Mouse (Mus musculus): Measurements from ENCODE around the gene Sag. TPM values are rescaled to one million over a fixed set of nuclear protein-coding genes. Genes with fewer than 3 reads are reported as not detected.

Sag gene
- polyA plus RNA-seq, 1 experiment = not detected

DNA sequence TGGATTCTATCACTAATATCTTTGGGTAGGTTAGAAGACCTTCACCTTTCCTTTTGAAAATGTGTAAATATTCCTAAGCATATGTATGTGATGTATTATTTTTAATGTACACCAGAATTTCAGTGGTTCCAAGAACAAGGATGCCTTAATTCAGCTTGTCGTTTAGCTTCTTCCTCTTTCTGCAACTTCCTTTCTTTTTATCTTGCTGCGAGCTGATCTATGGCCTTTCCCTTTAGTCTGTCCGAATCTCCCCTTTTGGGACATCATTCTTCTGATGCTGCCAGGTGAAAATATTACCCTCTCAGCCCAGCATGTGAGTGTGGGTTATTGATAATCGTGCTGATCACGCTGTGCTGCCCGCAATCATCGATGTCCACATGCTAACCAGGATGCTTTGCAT lies 28.6 kb upstream of the Sag start:
- Histone ChIP-seq H3K4me3 (replicated peaks) (no peak overlapping the region), H3K27me3 (ENCODE audit: control insufficient read depth) (no peaks in the 10 kb centered on the region), H3K9me3 (ENCODE audit: control insufficient read depth, low read length) (peaks cover 3% of the 10 kb centered on the region), H3K4me1 (ENCODE audit: control insufficient read depth) (peaks cover 13% of the 10 kb centered on the region), H3K36me3 (ENCODE audit: control insufficient read depth) (peaks cover 100% of the 10 kb centered on the region)
- no peak for TF ChIP-seq TAL1 (IDR thresholded peaks at IDR 0.05; ENCODE audit: low read length)

DNA sequence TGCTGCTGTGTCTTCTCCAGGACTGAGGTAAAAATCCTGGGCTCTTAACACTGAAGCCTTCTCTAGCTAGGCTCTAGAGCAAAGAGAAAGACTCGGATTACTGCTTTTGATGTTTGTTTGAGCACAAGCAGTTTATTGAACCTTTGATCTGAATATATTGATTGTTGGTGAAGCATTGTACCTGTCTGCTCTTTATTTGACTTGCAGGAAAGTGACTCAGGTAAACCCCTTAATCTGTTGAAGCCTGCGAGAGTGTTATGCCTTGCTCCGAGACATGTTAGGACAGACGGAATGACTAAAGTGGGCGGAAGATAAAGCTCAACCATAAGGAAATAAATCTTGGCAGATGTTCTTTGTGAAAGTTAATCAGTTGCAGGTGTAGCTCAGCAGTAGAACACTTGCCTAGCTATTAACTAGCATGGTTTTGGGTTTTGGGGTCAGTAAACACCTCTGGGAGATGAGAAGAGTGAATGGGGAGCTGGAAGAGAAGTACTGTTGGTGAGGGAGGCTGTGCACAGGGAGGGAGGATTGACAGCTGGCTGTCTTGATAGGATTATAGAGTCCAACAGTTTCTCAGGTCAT lies 24.2 kb upstream of the Sag start:
- no peaks in the 10 kb centered on the region for H3K27me3 ChIP-seq (ENCODE audit: control insufficient read depth)
- peaks cover 99% of the 10 kb centered on the region for H3K36me3 ChIP-seq (ENCODE audit: control insufficient read depth)
- no peak for TF ChIP-seq GATA1 (IDR thresholded peaks at IDR 0.05; ENCODE audit: low read length)
- TF ChIP-seq TAL1 (IDR thresholded peaks at IDR 0.05; ENCODE audit: low read length) = no peak
- no peaks in the 10 kb centered on the region for H3K4me1 ChIP-seq (ENCODE audit: control insufficient read depth)
- H3K9me3 ChIP-seq (ENCODE audit: control insufficient read depth, low read length) = no peaks in the 10 kb centered on the region
- no peak overlapping the region for H3K4me3 ChIP-seq (replicated peaks)

DNA sequence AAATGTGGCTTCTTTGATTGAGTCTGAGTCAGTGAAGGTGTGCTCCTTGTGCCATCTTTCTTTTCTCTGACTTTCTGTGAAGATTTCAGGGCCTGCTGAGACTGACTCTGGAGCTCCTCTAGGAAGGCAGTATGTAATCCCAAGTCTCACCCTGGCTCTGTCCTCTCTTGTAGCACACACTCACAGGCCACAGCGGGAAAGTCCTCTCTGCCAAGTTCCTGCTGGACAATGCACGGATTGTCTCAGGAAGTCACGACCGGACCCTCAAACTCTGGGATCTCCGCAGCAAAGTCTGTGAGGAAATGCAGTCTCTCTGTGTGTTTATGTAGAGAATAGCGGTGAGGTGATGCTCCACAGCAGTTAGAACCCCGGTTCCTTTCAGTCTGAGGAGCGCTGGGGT lies 17.8 kb upstream of the Sag start:
- TF ChIP-seq TAL1 (IDR thresholded peaks at IDR 0.05; ENCODE audit: low read length) = no peak
- TF ChIP-seq GATA1 (IDR thresholded peaks at IDR 0.05; ENCODE audit: low read length) = no peak
- Histone ChIP-seq H3K4me1 (ENCODE audit: control insufficient read depth) (no peaks in the 10 kb centered on the region), H3K36me3 (ENCODE audit: control insufficient read depth) (peaks cover 88% of the 10 kb centered on the region), H3K4me3 (replicated peaks) (no peak overlapping the region), H3K27me3 (ENCODE audit: control insufficient read depth) (no peaks in the 10 kb centered on the region), H3K9me3 (ENCODE audit: control insufficient read depth, low read length) (no peaks in the 10 kb centered on the region)

DNA sequence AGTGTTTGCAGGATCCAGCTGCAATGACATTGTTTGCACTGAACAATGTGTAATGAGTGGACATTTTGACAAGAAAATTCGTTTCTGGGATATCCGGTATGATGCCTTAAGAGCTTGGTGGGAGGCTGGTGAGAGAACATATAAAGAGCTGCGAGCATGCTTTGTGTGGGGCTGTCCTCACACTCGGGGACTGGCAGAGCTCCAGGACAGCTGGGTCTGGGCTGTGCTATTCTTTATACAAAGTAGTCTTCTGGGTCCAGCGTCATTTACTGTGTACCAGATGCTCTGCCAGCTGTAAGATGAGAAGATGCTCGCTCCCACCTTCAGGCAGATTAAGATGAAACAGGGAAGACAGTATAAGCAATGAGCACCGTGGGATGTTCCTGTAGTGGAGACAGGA lies 17.2 kb upstream of the Sag start:
- H3K4me3 ChIP-seq (replicated peaks) = no peak overlapping the region
- H3K36me3 ChIP-seq (ENCODE audit: control insufficient read depth) = peaks cover 88% of the 10 kb centered on the region
- H3K9me3 ChIP-seq (ENCODE audit: control insufficient read depth, low read length) = no peaks in the 10 kb centered on the region
- no peak for TF ChIP-seq GATA1 (IDR thresholded peaks at IDR 0.05; ENCODE audit: low read length)
- TF ChIP-seq TAL1 (IDR thresholded peaks at IDR 0.05; ENCODE audit: low read length) = no peak
- no peaks in the 10 kb centered on the region for H3K27me3 ChIP-seq (ENCODE audit: control insufficient read depth)
- no peaks in the 10 kb centered on the region for H3K4me1 ChIP-seq (ENCODE audit: control insufficient read depth)

DNA sequence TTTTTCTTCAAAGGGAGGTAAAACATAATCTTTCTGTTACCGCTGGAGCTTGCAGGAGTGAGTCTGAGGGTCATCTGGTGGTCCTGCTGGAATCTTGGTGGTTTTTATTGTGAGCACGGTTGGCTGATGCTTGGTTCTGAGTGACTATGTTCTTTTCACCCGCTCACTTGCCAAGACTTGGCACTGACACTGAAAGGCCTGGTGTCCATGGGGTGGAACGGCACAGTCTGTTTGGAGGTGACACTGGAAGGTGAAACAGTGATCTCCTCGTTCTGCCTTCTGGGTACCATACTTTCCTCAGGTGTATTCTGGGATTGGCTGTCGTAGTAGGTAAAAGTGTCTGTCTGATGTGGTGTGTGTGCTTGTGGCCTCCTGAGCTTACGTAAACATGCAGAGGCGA lies 13.8 kb upstream of the Sag start:
- TF ChIP-seq TAL1 (IDR thresholded peaks at IDR 0.05; ENCODE audit: low read length) (no peak), GATA1 (IDR thresholded peaks at IDR 0.05; ENCODE audit: low read length) (no peak)
- Histone ChIP-seq H3K27me3 (ENCODE audit: control insufficient read depth) (no peaks in the 10 kb centered on the region), H3K4me1 (ENCODE audit: control insufficient read depth) (no peaks in the 10 kb centered on the region), H3K9me3 (ENCODE audit: control insufficient read depth, low read length) (no peaks in the 10 kb centered on the region), H3K36me3 (ENCODE audit: control insufficient read depth) (peaks cover 88% of the 10 kb centered on the region), H3K4me3 (replicated peaks) (no peak overlapping the region)

DNA sequence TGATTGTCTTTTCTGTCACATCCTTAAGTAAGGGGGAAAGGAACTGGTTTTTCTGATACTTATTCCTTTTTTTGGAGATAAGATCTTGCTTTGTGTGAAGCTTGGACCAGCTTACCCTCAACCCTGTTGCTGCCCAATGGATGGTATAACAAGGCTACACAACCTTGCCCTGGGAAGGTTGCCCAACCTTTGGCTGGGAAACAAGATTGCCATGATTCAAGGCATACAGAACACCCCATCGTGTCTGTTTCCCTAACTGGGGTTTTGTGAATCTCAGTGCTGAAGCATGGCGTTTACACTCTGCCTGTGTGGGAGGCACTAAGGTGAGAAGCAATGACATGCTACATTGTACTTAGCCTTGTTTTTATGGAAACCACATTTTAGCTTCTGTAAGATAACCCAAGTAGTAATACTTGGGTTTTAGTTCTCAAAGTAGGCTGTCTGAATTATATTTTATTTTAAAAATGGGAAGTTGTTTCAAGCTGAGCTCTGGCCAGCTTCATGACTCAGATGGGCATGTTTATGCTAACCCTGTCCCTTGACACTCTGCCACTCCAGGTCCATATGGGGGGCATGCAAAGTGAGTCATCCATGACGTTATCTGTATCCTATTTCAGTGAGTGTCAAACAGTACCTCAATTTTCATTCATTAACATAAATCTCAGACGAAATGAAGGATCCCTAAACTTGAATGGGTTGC lies 10.9 kb upstream of the Sag start:
- Histone ChIP-seq H3K4me3 (replicated peaks) (no peak overlapping the region), H3K4me1 (ENCODE audit: control insufficient read depth) (no peaks in the 10 kb centered on the region), H3K27me3 (ENCODE audit: control insufficient read depth) (no peaks in the 10 kb centered on the region), H3K36me3 (ENCODE audit: control insufficient read depth) (peaks cover 69% of the 10 kb centered on the region), H3K9me3 (ENCODE audit: control insufficient read depth, low read length) (no peaks in the 10 kb centered on the region)
- no peak for TF ChIP-seq GATA1 (IDR thresholded peaks at IDR 0.05; ENCODE audit: low read length)
- TF ChIP-seq TAL1 (IDR thresholded peaks at IDR 0.05; ENCODE audit: low read length) = no peak

DNA sequence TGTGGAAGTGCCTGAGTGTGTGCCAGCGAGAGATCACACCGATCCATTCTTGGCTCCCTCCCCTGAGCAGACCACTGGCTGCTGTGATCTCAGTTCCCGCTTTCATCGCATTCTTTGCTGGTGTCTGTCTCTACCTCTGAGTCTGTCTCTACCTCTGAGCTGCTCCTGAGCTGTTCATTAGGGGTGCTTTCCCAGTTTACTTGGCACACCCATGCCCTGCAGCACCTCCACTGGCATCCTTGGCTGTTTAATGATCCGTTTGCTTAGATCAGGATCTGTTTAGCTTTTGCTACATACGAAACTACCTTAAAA lies 10.4 kb upstream of the Sag start:
- Histone ChIP-seq H3K4me1 (ENCODE audit: control insufficient read depth) (no peaks in the 10 kb centered on the region), H3K36me3 (ENCODE audit: control insufficient read depth) (peaks cover 66% of the 10 kb centered on the region), H3K4me3 (replicated peaks) (no peak overlapping the region), H3K9me3 (ENCODE audit: control insufficient read depth, low read length) (no peaks in the 10 kb centered on the region), H3K27me3 (ENCODE audit: control insufficient read depth) (no peaks in the 10 kb centered on the region)
- TF ChIP-seq GATA1 (IDR thresholded peaks at IDR 0.05; ENCODE audit: low read length) = no peak
- no peak for TF ChIP-seq TAL1 (IDR thresholded peaks at IDR 0.05; ENCODE audit: low read length)

DNA sequence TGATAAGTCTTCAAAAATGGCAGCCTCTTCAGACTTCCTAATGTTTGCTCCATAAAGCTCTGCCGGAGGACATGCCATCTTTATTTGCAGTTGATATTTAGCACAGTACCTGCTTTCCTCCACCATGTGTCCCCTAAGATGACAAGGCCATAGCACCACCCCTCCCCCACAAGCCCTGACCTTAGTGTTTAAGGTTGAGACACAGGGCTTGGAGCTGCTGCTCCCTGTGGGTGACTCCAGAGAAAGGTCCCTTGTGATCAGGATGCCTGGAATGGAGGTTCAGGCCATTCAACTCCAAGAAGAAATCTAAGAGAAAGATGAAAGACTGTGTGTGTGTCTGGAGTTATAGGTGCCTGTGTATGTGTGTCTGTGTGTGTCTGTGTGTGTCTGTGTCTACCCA lies 5.8 kb upstream of the Sag start:
- no peaks in the 10 kb centered on the region for H3K27me3 ChIP-seq (ENCODE audit: control insufficient read depth)
- H3K36me3 ChIP-seq (ENCODE audit: control insufficient read depth) = peaks cover 28% of the 10 kb centered on the region
- H3K4me3 ChIP-seq (replicated peaks) = no peak overlapping the region
- H3K4me1 ChIP-seq (ENCODE audit: control insufficient read depth) = no peaks in the 10 kb centered on the region
- no peaks in the 10 kb centered on the region for H3K9me3 ChIP-seq (ENCODE audit: control insufficient read depth, low read length)
- TF ChIP-seq TAL1 (IDR thresholded peaks at IDR 0.05; ENCODE audit: low read length) (no peak), GATA1 (IDR thresholded peaks at IDR 0.05; ENCODE audit: low read length) (no peak)

DNA sequence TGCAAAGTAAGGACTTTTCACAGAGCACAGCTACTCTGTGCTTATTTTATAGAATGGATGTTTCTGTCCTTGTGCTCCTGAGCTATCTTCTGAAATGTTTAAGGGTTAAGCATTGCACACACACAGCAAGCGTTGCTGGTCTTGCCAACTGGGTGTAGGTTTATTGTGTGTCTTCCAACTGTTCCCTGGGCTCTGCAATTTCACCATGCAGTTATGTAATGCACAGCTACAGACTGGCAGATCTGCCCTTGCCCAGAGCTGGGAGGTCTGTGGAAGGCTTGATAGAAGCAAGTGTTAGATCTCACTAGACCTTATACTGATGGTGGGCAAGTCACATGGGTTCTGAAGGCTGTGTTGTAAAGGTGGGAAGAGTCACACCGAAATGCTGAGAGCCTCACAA lies 5.2 kb upstream of the Sag start:
- peaks cover 22% of the 10 kb centered on the region for H3K36me3 ChIP-seq (ENCODE audit: control insufficient read depth)
- TF ChIP-seq TAL1 (IDR thresholded peaks at IDR 0.05; ENCODE audit: low read length) (no peak), GATA1 (IDR thresholded peaks at IDR 0.05; ENCODE audit: low read length) (no peak)
- no peaks in the 10 kb centered on the region for H3K27me3 ChIP-seq (ENCODE audit: control insufficient read depth)
- no peaks in the 10 kb centered on the region for H3K4me1 ChIP-seq (ENCODE audit: control insufficient read depth)
- no peaks in the 10 kb centered on the region for H3K9me3 ChIP-seq (ENCODE audit: control insufficient read depth, low read length)
- H3K4me3 ChIP-seq (replicated peaks) = no peak overlapping the region

DNA sequence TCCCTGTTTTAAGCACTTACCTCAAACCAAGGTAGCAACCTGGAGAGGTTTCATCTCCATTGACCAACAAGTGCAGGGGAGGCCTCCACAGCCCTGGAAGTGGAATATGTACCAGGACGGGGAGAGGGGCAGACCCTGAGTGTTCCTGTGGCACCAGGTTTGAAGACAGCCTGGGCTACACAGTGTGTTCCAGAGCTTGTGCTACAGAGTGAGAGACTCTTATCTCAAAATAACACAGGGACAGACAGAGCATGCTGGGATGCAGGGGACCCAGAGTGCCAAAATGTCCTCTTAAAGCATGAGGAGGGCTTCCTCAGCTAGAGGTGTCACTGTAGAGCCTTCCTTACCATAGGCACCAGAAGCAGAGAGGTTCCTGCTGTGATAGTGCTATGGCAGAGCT lies 4.3 kb downstream of the Sag start:
- Histone ChIP-seq H3K36me3 (ENCODE audit: control insufficient read depth) (no peaks in the 10 kb centered on the region), H3K27me3 (ENCODE audit: control insufficient read depth) (no peaks in the 10 kb centered on the region), H3K9me3 (ENCODE audit: control insufficient read depth, low read length) (peaks cover 7% of the 10 kb centered on the region), H3K4me1 (ENCODE audit: control insufficient read depth) (no peaks in the 10 kb centered on the region; the same call in 1 of the 2 replicates), H3K4me3 (replicated peaks) (no peak overlapping the region)
- TF ChIP-seq GATA1 (IDR thresholded peaks at IDR 0.05; ENCODE audit: low read length) = no peak
- no peak for TF ChIP-seq TAL1 (IDR thresholded peaks at IDR 0.05; ENCODE audit: low read length)

Measured in erythroblast, embryonic 14.5 days (primary cell).